In the genomic region with DNA sequence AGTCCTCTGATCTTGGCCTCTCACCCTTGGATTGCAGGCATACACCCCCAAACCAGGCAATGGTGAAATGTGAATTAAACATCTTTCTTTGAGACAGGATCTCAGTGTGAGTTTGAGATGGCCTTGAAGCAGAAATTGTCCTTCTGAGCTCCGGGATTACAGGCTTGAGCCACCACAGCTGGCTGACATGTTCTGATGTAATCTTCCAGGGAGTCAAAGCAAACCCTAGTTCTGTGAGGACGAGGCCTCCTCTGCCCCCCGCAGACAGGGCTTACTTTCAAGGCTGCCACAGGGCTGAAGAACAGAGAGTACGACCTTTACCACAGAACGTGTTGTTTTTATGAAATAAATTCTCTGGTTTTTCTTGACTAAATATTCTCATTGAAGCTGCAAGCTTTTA, we compare ENCODE assay signal across 16 mouse cellular contexts. TPM values are rescaled to one million over a fixed set of nuclear protein-coding genes. Genes with fewer than 3 reads are reported as not detected.
"Had no signal": no experiment of that assay in that cellular context is flagged by ENCODE, and none has a peak within 500 bp of the region (broad histone marks: within the 10 kb centered on the region; RNA-seq: fewer than 3 reads in every experiment).

No protein-coding gene starts in this region.

- H3K27me3 ChIP-seq: liver, embryonic 15.5 days; midbrain, embryonic 13.5 days had no signal

- DNase-seq: kidney, adult 8-10 months; kidney, postnatal 4 days; left cerebral cortex, postnatal 4 days; lung, embryonic 14.5 days; lung, postnatal 36 days; right cerebral cortex, postnatal 25 days; thymus, adult 2 months; thymus, postnatal 25 days had no signal

- H3K9me3 ChIP-seq: liver, embryonic 15.5 days; midbrain, embryonic 13.5 days had no signal

- ATAC-seq: intestine, postnatal 0 days; midbrain, embryonic 13.5 days had no signal

- H3K9ac ChIP-seq: liver, embryonic 15.5 days; lung, embryonic 14.5 days; midbrain, embryonic 13.5 days had no signal

- H3K4me1 ChIP-seq: liver, embryonic 15.5 days had no signal

- H3K27ac ChIP-seq: kidney, postnatal 0 days; layer of hippocampus, adult 2 months; liver, embryonic 15.5 days; midbrain, embryonic 13.5 days; stomach, postnatal 0 days had no signal

- H3K4me3 ChIP-seq: layer of hippocampus, adult 2 months; liver, embryonic 15.5 days; midbrain, embryonic 13.5 days had no signal

- H3K4me2 ChIP-seq: liver, embryonic 11.5 days; liver, embryonic 15.5 days; lung, embryonic 14.5 days; midbrain, embryonic 13.5 days had no signal

RNA-seq across cellular contexts. Expression of a gene that starts 42.3 kb away (rescaled TPM):
- total RNA-seq: layer of hippocampus, adult 2 months; megakaryocyte progenitor cell, adult 5-6 weeks had no signal
- polyA plus RNA-seq: liver, embryonic 11.5 days had no signal
